Mouse (Mus musculus) 416B (cell line): ENCODE measurements around the gene Hoxa6.

ENCODE experiments used
- DNase-seq: peaks from one replicate; pipeline ENCODE4 v3.0.0; 2011; ENCODE audit warnings: low read depth

The Hoxa6 gene

DNA sequence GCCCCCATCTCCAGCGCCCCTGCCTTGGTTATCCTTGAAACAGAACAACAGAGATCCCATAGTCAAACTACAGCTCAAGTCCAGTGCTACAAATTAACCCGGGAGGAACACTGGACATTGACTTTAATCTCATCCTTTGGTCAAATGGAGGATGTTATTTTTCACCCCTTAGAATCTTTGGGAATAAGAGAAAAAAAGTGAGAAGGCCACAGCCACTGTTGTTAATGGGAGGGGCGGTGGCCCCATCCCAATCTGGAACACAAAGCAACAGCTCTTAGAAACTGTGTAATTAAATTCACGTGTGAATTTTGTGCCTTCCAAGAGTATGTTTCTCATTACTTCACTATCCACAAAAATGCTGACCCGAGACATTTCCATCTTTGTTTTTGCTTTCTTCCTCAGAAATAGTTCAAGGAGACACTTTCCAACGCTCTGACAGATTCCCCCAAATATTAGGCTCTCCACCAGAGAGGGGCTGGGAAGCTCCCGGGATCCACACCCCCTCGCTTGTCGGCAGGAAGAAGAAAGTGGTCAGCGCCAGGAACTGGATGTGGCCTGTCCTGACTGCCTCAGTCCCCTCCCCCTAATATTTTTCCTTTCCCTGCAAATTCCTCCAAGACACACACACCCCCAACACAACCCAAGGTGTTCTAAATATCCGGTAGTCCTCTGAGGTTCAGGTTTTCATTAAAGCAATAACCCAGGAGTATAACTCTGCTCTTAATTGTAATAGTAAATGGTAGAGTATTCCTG lies 19.1 kb upstream of the Hoxa6 start:
- no peak for DNase-seq

DNA sequence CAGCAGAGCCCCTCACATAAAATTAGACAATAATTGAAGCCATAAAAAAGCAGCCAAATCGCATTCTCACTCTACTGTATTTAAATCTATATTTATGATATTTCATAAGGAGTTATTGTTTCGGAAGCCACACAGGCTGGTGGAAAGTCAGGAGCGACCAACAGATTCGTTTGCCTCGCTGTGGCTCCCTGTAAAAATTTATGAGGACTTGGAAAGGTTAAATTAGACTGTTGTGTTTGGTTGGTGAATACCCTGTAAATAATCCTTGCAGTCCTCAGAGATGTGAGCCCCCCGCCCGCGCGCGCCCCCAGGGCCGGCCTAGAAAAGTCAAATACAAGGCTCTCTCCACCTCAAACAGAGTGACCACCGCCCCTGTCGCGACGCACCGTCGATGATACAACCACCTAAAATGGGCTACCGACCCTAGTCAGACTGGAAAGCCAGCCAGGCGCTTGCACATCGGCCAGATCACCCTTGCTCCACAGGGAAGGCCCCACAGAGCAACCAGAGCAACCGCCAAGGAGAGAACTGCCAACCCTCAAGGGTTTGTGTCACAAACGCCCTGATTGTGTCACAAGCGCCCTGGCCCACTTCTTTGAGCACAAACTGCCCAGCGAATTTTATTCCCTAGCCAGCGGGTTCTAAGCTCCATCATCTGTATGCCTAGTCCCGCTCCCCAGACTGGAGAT lies 18.2 kb upstream of the Hoxa6 start:
- DNase-seq, result no peak

DNA sequence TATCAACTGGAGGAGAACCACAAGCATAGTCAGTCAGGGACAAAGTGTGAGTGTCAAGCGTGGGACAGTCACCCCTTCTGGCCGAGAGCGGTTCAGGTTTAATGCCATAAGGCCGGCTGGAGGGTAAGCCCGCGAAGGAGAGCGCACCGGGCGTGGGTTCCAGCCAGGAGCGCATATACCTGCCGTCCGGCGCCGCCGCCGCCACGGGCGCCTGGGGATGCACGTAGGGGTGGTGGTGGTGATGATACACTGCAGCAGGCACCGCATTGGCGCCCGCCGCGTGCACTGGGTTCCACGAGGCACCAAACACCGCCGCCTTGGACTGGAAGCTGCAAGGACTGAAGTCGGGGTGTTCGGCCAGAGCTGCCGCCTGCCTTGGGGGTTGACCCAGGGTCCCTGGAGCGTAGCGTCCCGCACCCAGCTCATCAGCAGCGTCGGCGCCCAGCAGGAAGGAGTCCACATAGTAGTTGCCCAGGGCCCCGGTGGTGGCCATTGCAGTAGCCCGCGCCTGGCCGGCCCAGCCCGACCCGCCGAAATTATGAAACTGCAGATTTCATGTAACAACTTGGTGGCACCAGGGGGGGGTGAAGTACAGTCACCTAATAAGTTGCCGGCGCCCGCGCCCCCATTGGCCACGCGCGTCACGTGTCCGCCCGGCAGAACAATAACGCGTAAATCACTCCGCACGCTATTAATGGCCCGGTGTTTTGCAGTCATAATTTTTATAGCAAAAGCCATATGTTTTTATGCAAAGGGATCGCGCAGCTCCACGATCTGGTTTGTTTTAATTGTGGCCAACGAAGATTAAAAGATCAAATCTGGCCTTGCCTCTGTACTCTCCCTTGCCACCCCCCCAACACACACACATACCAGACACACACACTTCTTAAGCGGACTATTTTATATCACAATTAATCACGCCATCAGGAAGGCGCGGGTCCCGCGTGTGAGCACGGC lies 17.4 kb upstream of the Hoxa6 start:
- no peak for DNase-seq

DNA sequence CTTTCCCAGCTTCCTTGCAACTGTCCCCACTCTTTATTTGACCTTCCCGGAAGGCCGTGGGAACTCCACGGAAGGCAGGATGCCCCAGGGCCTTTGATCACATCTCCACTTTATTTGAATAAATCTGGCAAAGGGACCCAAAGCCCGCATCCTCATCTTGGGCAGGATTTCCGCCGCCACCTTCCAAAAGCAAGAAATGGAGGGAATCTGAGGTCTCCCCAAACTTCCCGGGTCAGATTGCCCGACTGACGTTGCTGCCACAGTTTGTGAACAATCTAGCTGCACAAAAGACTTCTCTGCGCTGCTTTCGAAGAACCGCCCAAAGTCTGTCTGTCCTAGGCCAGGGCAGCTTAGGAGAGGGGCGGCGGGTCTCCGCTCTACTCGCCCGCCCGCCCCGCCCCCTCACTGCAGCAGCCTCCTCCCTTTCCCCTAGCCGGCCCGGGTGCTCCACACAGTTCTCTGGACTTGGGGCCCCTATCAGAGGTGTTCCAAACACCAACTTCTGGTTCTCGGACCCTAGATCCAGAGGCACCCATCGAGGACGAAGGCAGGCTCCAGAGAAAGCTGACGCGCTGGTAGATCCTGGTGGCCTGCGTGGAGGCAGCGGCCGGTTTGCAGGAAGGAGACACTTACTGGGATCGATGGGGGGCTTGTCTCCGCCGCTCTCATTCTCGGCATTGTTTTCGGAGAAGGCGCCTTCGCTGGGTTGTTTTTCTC lies 16.5 kb upstream of the Hoxa6 start:
- no peak for DNase-seq

DNA sequence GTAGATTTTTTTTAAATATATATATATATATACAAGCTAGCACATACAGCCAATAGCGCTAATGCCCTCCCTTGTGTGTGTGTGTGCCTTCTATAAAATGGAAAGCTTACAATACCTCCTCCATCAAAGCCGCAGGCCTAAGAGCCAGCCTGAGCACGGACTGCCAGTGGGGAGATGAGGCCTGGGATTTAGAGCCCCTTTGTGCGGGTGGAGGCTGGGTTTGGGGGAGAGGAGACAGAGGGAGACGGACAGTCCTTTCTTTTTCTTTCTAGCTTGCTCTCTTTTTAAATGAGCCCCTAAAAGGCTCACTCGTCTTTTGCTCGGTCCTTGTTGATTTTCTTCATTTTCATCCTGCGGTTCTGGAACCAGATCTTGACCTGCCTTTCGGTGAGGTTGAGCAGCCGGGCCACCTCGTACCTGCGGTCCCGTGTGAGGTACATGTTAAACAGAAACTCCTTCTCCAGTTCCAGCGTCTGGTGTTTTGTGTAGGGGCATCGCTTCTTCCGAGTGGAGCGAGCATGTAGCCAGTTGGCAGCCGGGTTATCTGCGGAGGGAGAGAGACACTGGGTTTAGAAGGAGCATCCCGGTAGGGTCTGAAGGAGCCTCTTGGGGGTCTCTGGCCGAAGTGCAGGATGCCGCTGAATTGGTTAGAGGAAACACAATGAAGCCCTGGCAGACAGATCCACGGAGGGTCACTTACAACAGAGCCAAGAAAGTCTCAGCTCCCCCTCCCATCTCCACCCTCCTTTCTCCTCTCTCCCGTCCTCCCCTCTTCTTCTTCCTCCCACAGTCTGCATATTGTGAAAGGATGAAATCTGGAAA lies 15.6 kb upstream of the Hoxa6 start:
- DNase-seq, result no peak

DNA sequence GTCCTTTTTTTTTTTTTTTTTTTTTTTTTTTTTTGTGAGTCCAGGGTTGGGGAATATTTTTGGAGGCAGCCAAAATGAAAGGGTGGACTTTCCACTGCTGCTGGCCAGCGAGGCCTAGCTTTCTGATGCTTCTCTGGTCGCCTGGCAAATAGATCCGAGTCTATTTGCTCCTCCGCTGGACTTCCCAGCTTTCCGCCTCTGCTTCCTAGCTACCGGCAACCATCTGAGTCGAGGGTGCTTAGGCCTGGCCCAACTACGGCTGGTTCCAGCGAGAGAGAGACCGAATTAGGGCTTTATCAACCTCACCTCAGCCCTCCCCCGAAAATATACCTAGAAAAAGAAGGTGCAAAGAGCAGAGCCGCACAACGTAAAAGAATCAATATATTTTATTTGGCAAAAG lies 14.2 kb upstream of the Hoxa6 start:
- no peak for DNase-seq

DNA sequence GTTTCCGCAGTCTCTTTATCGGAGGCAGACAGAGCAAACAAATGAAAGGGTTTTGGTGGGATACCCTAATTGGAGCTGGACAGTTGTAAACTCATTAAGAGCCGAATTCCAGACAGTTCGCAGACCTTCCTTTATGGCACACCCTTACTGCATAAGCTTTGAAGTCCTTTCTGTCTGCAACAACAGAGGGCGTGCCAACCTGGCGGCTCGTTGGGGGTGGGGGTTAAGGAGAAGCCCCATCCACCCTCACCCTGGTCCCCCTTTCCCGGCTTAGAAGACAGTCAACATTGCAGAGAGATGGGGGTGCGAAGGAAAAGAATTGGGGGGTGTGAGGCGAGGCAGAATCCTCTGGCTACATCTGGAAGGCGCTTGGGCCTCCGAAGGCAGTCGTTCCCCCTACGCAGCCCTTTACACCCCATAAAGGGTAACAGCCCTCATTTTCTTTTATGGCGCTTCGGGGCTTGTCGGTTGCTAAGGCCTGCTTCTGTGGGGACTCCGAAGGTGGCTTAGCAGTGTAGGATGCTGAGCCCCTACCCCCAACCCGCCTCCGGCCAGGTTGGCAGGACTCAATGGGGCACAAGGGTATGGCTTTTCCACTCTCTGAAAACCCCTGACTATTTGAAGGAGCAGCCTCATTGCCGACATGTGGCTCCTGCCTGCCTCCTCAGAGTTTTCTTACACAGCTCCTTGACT lies 13.6 kb upstream of the Hoxa6 start:
- DNase-seq, result no peak

DNA sequence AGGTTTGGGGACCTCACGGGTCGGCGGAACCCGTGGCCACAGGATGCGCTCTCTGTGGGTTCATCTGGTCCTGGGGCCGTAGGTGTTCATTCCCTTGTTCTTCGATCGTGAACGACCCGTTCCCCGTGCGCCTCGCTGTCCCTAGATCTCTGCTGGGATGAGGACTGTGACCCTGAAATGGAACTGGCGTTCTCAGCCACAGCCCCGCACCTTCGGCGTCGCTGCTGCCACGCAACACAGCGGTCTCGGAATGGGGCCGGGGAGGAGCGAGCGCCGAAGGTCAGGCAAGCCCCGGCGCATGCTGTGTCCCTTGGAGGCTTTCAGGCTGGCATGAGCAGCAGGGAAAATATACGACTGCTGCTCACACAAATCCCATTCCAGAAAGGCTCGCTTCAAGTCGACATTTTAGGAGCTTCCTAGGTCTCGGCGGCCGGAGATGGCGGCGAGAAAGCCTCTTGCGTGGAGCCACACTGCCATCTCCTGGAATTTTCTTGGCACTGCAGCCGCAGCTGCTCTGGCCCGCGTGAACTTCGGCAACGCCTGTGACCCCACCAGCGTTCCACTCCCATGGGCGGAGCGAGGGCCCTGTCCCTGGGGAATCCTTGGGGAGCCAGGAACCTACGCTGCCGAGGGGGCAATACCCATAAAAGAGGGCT lies 12.9 kb upstream of the Hoxa6 start, which contains the start of gene Hoxa7:
Gene Hoxa7, minus strand, starts transcription at position 518 of the 656 bp plus-strand sequence.
- DNase-seq, result peak; percentile 86

DNA sequence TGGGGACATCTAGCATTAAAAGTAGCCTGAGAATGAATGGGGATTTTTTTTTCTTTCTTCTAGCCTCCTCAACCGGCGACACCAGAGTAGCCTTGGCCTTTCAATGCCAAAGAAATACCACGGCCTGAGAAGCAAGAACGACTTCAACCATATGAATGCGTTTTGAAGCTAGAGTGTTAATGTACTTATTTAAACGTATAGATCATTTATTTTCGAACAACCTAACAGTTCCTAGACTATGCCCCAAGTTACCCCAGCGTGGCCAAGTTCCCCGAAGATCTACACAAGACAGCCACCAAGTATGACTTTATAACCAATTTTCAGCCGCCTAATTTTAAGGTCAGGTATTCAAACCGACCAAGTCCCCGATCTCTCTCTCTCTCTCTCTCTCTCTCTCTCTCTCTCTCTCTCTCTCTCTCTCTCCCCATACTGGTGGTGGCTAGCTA lies 12.4 kb upstream of the Hoxa6 start:
- no peak for DNase-seq

DNA sequence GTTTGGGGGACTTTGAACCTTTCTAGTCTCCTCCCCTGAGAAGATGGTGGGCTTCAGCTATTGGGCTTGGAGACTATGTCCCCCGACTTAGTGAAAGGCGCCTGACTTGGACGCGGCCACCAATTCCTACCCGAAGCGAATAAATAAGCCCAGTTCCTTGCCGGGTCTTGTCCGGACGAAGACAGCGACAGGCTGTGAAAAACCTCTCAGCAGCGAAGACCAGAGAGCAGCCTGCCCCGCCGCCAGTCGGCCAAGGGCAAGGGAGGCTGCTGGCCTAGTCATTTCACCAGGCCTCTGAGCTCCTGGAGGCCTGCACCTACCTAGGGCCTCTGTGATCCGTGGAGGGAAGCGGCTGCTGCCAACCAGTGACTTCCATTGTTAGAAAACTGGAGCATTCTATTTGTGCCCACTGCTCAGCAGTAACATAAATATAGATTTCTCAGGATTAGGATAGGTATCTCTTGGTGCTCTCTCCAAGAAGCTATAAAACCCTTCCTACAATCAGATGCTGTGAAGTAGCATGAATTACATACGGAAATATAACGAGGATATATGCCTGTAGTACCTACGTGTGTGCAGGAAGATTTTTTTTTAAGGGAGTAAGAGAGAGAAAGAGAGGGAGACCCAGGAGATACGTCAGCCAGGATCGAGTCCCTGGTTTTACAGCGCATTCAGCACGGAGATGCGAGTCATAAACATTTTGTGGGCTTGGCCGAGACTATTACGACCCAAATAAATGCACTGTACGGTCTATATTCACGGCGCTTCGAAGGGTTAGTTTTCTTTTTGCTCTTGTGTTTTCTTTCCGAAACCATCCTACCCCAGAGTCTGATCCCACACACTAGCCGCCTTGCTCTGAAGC lies 11.7 kb upstream of the Hoxa6 start:
- DNase-seq, result no peak

DNA sequence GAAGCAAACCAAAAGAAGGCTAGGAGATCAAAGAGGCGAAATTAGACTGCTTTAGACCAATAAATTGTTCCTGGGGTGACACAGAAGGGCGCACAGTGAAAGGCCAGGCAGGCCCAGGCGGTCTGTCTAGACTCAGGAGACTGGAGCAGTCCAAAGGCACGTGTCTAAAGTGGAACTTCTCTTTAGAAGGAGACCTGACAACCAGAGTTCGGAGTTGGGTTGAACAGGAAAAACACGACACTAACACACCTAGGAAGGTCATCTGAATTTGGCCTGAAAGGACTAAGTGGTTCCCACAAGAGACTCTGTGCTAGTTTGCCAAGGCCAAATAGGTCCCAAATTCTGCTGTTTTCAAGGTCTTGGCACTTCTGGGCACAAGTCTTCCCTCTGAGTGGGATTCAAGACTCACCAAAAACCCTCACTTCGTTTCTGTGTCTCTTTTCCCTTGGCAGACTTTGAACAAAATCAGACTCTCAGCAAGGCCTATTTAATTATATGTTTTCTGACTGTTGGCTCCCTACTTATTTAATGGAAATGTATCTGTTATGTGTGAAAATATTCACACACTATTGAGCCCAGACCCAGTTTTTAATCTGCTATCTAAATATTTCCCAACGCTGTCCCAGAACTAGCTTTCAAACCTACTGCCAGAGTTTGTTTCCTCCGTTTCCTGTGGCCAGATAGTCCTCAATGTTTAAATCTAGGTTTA lies 10.9 kb upstream of the Hoxa6 start:
- DNase-seq, result no peak

DNA sequence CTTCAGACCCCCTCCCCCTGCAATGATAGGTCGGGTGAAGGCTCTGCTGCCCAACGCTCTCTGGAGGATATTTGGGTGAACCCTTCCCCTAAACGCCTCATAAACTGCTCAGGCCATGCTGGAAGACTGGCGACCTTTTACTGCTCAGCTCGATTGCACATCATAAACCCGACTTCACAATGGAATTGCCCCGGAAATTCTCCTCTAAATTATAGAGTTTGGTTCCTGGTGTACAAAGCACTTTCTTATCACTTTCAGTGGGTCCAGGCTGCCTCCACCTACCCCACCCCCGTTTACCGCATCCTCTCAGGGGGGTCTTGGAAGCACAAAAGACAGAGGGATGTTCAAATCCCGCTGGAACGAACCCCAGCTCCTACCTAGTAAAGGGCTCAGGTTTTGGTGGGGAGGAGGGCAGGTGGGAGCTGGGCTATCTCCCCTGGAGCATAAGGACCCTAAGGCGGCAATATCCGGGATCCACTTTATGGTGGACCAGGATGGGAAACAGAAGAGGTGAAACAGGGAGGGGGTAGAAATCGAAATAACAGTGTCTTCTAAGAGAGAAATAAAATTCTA lies 10.2 kb upstream of the Hoxa6 start:
- no peak for DNase-seq

DNA sequence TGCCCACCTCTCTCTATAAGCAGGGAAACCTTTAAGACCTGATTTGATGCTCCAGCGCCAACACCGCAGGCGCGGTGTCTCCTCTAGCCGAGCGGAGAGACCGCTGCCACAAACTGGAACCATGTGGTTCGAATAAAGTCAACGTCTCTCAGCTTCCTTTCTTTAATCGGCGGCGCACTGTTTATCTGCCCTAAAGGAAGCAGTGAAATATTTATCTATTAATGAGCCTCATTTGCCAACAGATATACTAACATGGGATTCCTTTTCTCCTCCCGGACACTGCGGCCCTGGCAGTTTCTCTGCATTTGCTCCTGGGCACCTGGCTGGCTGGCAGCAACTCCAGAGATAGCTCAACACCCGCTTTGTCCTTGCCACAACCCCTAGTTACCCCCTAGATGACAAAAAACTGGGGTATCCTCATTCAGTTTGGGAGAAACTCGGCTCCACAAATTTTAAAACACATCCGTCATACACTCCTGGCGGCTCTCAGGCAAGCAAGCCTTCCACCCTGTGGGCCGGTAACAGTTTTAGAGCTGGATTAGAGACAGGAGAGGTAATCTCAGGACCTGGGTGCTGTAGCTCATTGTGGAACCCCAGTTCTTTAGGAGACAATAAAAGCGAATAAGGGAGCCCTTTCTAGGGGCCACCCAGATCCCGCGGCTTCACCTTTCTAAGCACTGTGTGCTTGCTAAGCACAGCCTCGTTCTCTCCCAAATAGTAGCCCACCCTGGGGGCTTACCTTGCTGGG lies 9.5 kb upstream of the Hoxa6 start:
- DNase-seq, result no peak

DNA sequence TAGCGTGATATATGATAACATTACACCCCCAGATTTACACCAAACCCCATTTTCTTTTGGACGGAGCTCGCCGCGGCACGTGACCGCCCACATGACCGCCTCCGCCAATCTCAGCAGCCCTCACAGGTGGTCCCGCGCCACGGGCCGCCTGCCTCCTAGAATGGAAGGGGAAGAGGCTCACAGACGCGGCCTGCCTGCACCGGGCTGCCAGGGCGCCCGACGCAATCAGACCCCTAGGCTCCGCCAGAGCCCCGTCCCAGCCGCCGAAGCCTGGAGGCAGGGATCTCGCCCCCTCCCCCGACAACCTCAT lies 8.9 kb upstream of the Hoxa6 start:
- no peak for DNase-seq

DNA sequence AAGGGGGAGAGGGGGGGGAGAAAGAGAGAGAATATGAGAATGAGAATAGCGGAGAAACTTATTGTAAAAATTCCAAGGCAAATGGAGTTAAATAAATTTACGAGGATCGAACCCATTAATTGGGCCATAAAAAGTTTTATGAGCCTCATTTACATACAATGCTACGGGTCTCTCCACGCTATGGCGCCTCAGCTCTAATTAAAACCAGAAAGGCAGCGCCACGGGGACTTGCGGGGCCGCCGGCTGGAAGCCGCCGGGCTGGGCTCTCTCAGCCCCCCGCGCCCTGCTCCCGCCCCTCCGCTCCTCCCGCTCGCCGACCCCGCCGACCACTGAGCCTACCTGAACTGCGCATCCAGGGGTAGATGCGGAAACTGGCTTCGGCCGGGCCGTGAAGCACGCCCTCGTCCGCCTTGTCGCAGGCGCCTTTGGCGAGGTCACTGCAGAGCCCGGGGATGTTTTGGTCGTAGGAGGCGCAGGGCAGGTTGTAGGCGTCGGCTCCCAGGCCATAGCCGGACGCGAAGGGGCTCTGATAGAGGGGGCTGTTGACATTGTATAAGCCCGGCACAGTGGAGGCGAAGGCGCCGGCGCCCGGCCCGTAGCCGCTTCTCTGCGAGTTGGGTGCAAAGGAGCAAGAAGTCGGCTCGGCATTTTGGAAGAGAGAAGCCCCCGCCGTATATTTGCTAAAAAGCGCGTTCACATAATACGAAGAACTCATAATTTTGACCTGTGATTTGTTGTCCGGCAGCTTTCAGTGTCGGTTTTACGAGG lies 8.4 kb upstream of the Hoxa6 start:
- no peak for DNase-seq

DNA sequence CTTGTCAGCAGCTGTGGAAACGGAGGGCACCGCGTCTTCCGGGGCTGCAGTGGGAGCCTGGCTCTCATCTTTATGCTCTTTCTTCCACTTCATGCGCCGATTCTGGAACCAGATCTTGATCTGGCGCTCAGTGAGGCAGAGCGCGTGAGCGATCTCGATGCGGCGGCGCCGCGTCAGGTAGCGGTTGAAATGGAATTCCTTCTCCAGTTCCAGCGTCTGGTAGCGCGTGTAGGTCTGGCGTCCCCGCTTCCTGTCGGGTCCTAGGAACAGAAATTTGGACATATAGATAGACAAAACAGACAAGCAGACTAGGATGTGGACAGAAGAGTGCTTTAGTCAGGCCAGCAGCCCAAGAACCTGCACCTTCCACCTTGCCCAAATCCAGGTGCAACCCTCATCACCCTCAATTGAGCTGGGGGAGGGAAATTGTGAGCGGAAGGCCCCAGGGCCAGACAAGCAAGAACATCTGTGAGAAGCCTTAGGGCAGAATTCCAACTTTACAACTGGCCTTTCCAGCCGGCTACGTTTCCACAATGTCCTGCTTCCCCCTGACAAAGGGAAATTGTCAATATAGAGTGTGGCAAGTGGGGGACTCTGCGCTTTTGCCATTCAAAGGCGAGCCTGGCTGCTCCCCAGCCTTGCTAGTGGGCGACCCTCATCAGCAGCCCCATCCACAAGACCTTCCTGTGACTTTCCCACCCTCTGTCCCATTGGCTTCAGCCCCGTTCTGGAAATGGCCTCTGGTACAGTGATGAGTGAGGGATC lies 7.4 kb upstream of the Hoxa6 start:
- no peak for DNase-seq
